ENCODE assay signal across 19 mouse cellular contexts in genomic region chr1:152603628-152604027, GRCm38 (mm10).
DNase-seq lines count a peak whose midpoint lies in the region; TF ChIP-seq lines count a peak whose summit lies in the region.
"Had no signal": no experiment of that assay in that cellular context is flagged by ENCODE, and none has a peak within 500 bp of the region (broad histone marks: within the 10 kb centered on the region; RNA-seq: fewer than 3 reads in every experiment).

No protein-coding gene starts in this region.

- no peak overlapping the region for H3K9ac ChIP-seq in ES-E14 (ENCODE audit: insufficient read depth, low read depth, low read length, poor library complexity, severe bottlenecking)
- H3K9ac ChIP-seq: embryonic facial prominence, embryonic 13.5 days; forebrain, embryonic 12.5 days; heart, embryonic 15.5 days; hindbrain, embryonic 12.5 days; intestine, embryonic 15.5 days had no signal

- no peaks in the 10 kb centered on the region for H3K27me3 ChIP-seq in kidney, adult 2 months (replicated peaks; ENCODE audit: control insufficient read depth, insufficient read depth, low read length)
- H3K27me3 ChIP-seq: CH12.LX; embryonic facial prominence, embryonic 13.5 days; forebrain, embryonic 12.5 days; heart, embryonic 15.5 days; hindbrain, embryonic 12.5 days; intestine, embryonic 15.5 days had no signal

- no peaks in the 10 kb centered on the region for H3K9me3 ChIP-seq in ES-E14 (ENCODE audit: control insufficient read depth, insufficient read depth, low read depth, low read length)
- H3K9me3 ChIP-seq: embryonic facial prominence, embryonic 13.5 days; heart, embryonic 15.5 days; hindbrain, embryonic 12.5 days; intestine, embryonic 15.5 days had no signal

- WGBS in kidney, adult 2 months = 58% methylated on average over 9 of the region's 9 CpGs

- peak; percentile 94 for DNase-seq in heart, adult 11 months
- DNase-seq in heart, postnatal 4 days = no peak
- DNase-seq in kidney, adult 2 months = peak; percentile 54
- DNase-seq in kidney, postnatal 4 days = no peak
- no peak for DNase-seq in ES-E14 (ENCODE audit: low read depth, low spot score)
- peak; percentile 45 for DNase-seq in mesoderm, embryonic 11.5 days (ENCODE audit: low read depth, low spot score)
- no peak for DNase-seq in thymus, postnatal 36 days
- DNase-seq: adrenal gland, postnatal 10 days; cerebellum, adult 11 months; cerebellum, adult 8-10 months; cerebellum, postnatal 14 days; gastrocnemius, postnatal 25 days; heart, postnatal 14 days had no signal

- H3K4me3 ChIP-seq in kidney, adult 2 months (ENCODE audit: insufficient read depth, low read depth, low read length) = no peak overlapping the region
- H3K4me3 ChIP-seq in ES-E14 (ENCODE audit: insufficient read depth in 1 of 2, low read depth in 1 of 2, low read length in 2 of 2, poor library complexity in 1 of 2, severe bottlenecking in 1 of 2) = no peak overlapping the region; a peak in 1 of 4 replicates
- H3K4me3 ChIP-seq: embryonic facial prominence, embryonic 13.5 days; forebrain, embryonic 12.5 days; heart, embryonic 15.5 days; hindbrain, embryonic 12.5 days; intestine, embryonic 15.5 days had no signal

- H3K27ac ChIP-seq in kidney, adult 2 months (ENCODE audit: insufficient read depth, low read depth, low read length) = no peak overlapping the region
- H3K27ac ChIP-seq in ES-E14 (ENCODE audit: insufficient read depth, low read depth, low read length, poor library complexity, severe bottlenecking) = 0 out of 2 replicates have a peak overlapping the region, but pooled peaks have one; percentile 35
- H3K27ac ChIP-seq: embryonic facial prominence, embryonic 13.5 days; forebrain, embryonic 12.5 days; heart, embryonic 15.5 days; hindbrain, embryonic 12.5 days; intestine, embryonic 15.5 days had no signal

- H3K36me3 ChIP-seq in kidney, adult 2 months (ENCODE audit: control insufficient read depth, insufficient read depth, low read length) = no peaks in the 10 kb centered on the region; the same call in 1 of the 2 replicates
- H3K36me3 ChIP-seq in ES-E14 (ENCODE audit: control insufficient read depth, insufficient read depth, low read length, poor library complexity, severe bottlenecking) = no peaks in the 10 kb centered on the region
- H3K36me3 ChIP-seq: embryonic facial prominence, embryonic 13.5 days; forebrain, embryonic 12.5 days; heart, embryonic 15.5 days; intestine, embryonic 15.5 days had no signal

- H3K4me1 ChIP-seq in kidney, adult 2 months (ENCODE audit: control insufficient read depth, insufficient read depth, low read length) = peaks cover 62% of the 10 kb centered on the region
- peaks cover 2% of the 10 kb centered on the region in 2 experiments; a peak in 2 of 4 replicates for H3K4me1 ChIP-seq in ES-E14 (ENCODE audit: control insufficient read depth in 2 of 2, insufficient read depth in 2 of 2, low read length in 2 of 2, poor library complexity in 1 of 2)
- H3K4me1 ChIP-seq: forebrain, embryonic 12.5 days had no signal

- in situ Hi-C loops in ES-E14 (cut with MboI; ENCODE audit: low sequenced_read_pairs in 2 of 2, unreplicated experiment in 2 of 2) = no loop called here

- TF ChIP-seq CTCF in kidney, adult 2 months (conservative IDR thresholded peaks at IDR 0.05; ENCODE audit: insufficient read depth, insufficient read length, low read depth, low read length) = no peak

- TF ChIP-seq POLR2A in kidney, adult 2 months (IDR thresholded peaks at IDR 0.05; ENCODE audit: low read depth, low read length) = no peak

TF ChIP-seq in ES-E14, 5 proteins besides CTCF, POLR2A, EP300 and RAD21:
- TF ChIP-seq MAFK (IDR thresholded peaks at IDR 0.05; ENCODE audit: insufficient read depth, low read depth, low read length) = no peak
- no peak for TF ChIP-seq HCFC1 (IDR thresholded peaks at IDR 0.05; ENCODE audit: borderline replicate concordance, insufficient read depth, low read length)
- TF ChIP-seq ZNF384 (IDR thresholded peaks at IDR 0.05; ENCODE audit: low read depth, low read length) = no peak
- no peak for TF ChIP-seq CHD2 (IDR thresholded peaks at IDR 0.05; ENCODE audit: low read depth, low read length)
- no peak for TF ChIP-seq ZC3H11A (IDR thresholded peaks at IDR 0.05; ENCODE audit: borderline replicate concordance, low read depth, low read length)

Comparison
In these comparisons a context has a peak if more than half of its experiments do, and no peak if none do; other contexts are left out.
1. DNase-seq: peak in heart, adult 11 months (single experiment), kidney, adult 2 months (single experiment) and mesoderm, embryonic 11.5 days (single experiment); none in heart, postnatal 4 days (single experiment), kidney, postnatal 4 days (0 of 2), ES-E14 (single experiment) and thymus, postnatal 36 days (0 of 2).